Mouse (Mus musculus) neural tube, embryonic 14.5 days (tissue): ENCODE measurements at regions not wholly inside any gene's neighbourhood (a gene's known extent, or its start where the extent isn't known, plus 50 kb on each side); places are given as distances from the start of the nearest gene placed in this dataset.
A peak's percentile ranks its signal among the peaks of the same experiment; 100 is the strongest.

Experiments
- ATAC-seq: fragments of 200-750 bp; cut with Nextera tagmentation; 2 replicates; pipeline ENCODE4 v1.8.0; 2017; ENCODE audit warnings: low read depth, mild to moderate bottlenecking, moderate TSS enrichment, moderate library complexity
- H3K27ac ChIP-seq: fragments of 300-500 bp; sonication (generic); 2 replicates; pipeline ENCODE4 v1.5.1; 2014; ENCODE audit warnings: low read depth, mild to moderate bottlenecking, control low read depth, low read length, moderate library complexity, mixed read lengths
- H3K27me3 ChIP-seq: fragments of 300-500 bp; sonication (generic); 2 replicates; pipeline ENCODE4 v1.6.1; 2014; ENCODE audit warnings: low read length; ENCODE audit not compliant: control insufficient read depth, insufficient read depth
- H3K36me3 ChIP-seq: fragments of 300-500 bp; sonication (generic); 2 replicates; pipeline ENCODE4 v1.6.1; 2014; ENCODE audit warnings: low read length, mixed read lengths; ENCODE audit not compliant: control insufficient read depth, insufficient read depth
- H3K4me1 ChIP-seq: fragments of 300-500 bp; sonication (generic); 2 replicates; pipeline ENCODE4 v1.6.1; 2014; ENCODE audit warnings: low read length; ENCODE audit not compliant: control insufficient read depth, insufficient read depth
- H3K4me2 ChIP-seq: fragments of 300-500 bp; sonication (generic); 2 replicates; pipeline ENCODE4 v1.6.1; 2014; ENCODE audit warnings: mild to moderate bottlenecking, low read depth, low read length, control low read depth
- H3K4me3 ChIP-seq: fragments of 300-500 bp; sonication (generic); 2 replicates; pipeline ENCODE4 v1.5.1; 2014; ENCODE audit warnings: low read depth, low read length, control low read depth, mixed read lengths
- H3K9ac ChIP-seq: fragments of 300-500 bp; sonication (generic); replicated peaks from 2 replicates; pipeline ENCODE4 v1.6.1; 2014; ENCODE audit warnings: low read depth, mild to moderate bottlenecking, control low read depth, low read length, mixed read lengths
- H3K9me3 ChIP-seq: fragments of 300-500 bp; sonication (generic); 2 replicates; pipeline ENCODE4 v1.6.1; 2016; ENCODE audit warnings: low read length; ENCODE audit not compliant: control insufficient read depth
- WGBS: fragments of 180-500 bp; shearing (Covaris S2); extraction: QIAGEN DNeasy Blood & Tissue Kit; methylation state at CpG from one replicate; pipeline ENCODE4 v1.1.7; 2014; 5-methylcytosine and 5-hydroxymethylcytosine counted together

DNA sequence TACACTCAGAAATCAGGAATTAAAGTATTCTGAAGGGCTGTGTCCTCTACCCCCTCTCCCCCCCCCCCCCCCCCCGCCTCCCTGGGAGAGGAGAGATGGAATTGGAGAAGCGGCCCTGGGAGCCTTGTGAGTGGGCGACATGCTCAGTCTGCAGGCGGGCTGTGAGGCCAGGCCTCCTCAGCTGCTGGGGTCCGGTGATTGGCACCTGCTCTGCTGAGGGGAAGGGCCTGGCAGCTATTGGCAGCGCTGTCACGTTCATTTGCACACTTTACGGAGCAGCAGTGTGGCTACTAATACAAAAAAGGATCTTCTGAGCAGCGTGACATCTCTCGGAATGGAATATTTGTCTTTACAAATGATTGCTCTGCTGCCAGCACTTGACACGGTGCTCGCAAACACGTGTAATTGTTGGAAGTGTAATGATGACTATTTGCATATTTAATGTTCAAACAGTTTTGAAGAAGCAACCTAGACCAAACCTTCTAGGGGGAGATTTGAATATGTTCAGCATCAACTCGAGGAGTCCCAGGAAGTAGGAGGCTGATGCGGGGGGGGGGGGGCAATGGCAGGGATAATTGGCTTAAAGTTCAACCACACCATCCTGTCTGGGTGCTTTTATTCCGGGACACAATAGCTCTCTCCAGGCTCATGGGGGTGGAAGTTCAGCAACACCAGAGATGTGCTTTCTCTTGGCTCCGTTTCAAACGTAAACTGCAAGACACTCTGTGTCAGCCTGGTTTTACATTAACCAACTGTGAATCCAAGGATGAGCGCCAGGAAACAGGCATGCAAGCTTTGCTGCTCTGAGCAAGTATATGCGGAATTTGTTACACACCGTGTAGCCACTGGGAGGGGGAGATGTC is 352.5 kb downstream of the Tmem182 start:
- ATAC-seq: peak; percentile 87
- Histone ChIP-seq H3K36me3 (no peaks in the 10 kb centered on the region), H3K27me3 (no peaks in the 10 kb centered on the region), H3K27ac (no peak overlapping the region), H3K4me1 (peaks cover 7% of the 10 kb centered on the region; the same call in 1 of the 2 replicates), H3K4me2 (peak overlapping the region; percentile 32; the same call in 1 of the 2 replicates), H3K9me3 (no peaks in the 10 kb centered on the region), H3K4me3 (no peak overlapping the region), H3K9ac (no peak overlapping the region)
- WGBS: 9% methylated on average over 19 of the region's 21 CpGs

DNA sequence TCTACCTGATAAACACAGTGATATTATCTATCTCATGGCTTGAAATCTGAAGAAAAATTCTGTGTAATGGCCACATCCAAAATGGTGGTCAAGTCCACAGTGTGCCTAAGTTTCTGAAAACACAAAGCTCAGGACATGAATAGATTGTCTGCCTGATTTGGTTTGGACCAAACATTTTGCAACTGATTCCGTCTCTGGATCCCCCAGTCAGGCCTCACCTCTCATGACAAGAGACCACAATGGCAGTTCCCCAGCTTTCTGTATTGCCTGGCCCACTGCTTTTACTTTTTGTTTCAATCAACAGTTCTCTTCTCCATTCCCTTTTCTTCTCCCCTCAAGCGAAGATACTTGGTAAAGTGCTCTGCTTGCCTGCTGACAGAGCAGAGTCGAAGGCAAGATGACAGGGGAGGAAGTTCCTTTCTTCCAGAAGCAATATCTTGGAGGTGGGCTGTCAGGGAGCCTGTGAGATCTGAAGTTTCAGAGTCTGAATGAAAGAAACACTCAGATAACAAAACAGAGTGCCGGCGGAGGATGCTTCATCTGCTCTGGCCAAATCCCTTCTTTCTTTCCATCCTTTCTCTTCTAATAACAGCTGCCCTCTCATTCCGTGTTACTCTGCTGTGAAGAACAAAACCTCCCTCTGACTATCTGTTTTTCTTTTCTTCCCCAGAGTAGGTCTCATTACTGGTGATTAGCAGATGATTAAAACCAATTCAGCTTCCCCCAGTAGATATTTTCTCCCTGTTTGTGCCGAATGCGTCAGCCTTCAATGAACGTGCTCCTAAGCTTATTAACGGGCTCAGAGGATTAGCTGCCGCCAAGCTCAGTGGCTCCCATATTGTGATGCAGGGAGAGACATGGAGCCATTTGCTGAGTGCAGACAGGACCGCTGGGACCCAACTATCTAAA is 360.7 kb downstream of the Tmem182 start:
- no peak overlapping the region for H3K4me2 ChIP-seq

DNA sequence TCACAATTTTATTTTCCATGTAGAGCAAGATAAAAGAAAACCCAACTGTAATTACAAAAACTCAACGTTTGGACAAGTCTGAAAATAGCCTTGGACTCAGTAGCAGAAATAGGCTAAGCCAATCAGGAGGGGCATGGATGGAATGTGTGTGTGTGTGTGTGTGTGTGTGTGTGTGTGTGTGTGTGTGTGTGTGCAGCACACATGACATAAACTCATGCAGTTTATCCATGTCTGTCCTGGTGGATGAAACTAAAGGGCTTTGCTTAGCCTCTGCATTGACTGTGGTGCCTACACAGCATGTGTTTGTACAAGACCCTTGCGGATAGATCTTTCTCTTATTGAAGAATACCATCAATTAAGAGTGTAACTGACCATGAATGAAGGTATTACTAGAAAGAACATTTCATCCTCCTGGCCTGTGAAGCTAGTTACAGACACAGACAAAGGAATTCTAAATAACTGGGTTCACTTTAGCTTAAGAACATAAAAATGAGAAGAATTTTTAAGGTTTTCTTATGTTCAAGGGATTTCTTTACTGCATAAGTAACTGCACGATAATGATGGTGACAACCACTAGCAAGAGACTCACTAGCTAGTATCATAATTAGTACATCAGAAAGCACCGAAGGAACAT is 361.5 kb downstream of the Tmem182 start:
- ATAC-seq: no peak
- no peak overlapping the region for H3K9ac ChIP-seq
- no peaks in the 10 kb centered on the region for H3K36me3 ChIP-seq
- no peaks in the 10 kb centered on the region for H3K27me3 ChIP-seq
- H3K27ac ChIP-seq: no peak overlapping the region
- H3K9me3 ChIP-seq: no peaks in the 10 kb centered on the region
- no peak overlapping the region for H3K4me3 ChIP-seq
- no peak overlapping the region for H3K4me2 ChIP-seq
- WGBS: 70% methylated on average over 4 of the region's 4 CpGs
- no peaks in the 10 kb centered on the region for H3K4me1 ChIP-seq

More for the DNA sequence above, 360.7 kb downstream of the Tmem182 start:
- Histone ChIP-seq H3K36me3 (no peaks in the 10 kb centered on the region), H3K4me3 (no peak overlapping the region), H3K4me1 (no peaks in the 10 kb centered on the region), H3K27me3 (no peaks in the 10 kb centered on the region), H3K27ac (no peak overlapping the region), H3K9me3 (no peaks in the 10 kb centered on the region), H3K9ac (no peak overlapping the region)
- 52% methylated on average over 12 of the region's 12 CpGs for WGBS
- ATAC-seq: no peak

GRCm38 (mm10) chr1:41186991-41187390 is 381.6 kb downstream of the Tmem182 start:
- Histone ChIP-seq H3K4me1 (no peaks in the 10 kb centered on the region), H3K36me3 (no peaks in the 10 kb centered on the region), H3K4me2 (no peak overlapping the region), H3K9ac (no peak overlapping the region), H3K27me3 (no peaks in the 10 kb centered on the region), H3K4me3 (no peak overlapping the region), H3K9me3 (no peaks in the 10 kb centered on the region), H3K27ac (no peak overlapping the region)
- WGBS: 94% methylated on average over 6 of the region's 6 CpGs
- ATAC-seq: no peak

DNA sequence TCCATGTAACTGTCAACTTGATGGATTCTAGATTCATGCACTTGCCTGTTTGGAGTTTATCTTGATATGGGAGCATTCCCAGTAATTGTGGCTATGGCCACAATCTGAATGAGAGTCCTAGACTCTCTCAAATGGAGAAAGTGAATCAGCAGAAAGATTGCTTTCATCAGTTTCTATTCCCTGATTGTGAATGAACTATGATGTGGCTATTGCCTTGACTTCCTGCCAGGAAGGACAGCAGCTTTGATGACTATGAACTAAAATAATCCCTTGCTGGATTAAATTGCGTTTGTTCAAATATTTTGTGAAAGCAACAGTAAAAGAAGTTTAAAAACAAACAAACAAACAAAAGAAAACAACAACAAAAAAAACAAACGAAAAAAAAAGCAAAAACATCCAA is 407.5 kb downstream of the Tmem182 start:
- 84% methylated on average over 2 of the region's 2 CpGs for whole genome bisulfite sequencing
- ATAC-seq: no peak
- H3K4me3 ChIP-seq: no peak overlapping the region

DNA sequence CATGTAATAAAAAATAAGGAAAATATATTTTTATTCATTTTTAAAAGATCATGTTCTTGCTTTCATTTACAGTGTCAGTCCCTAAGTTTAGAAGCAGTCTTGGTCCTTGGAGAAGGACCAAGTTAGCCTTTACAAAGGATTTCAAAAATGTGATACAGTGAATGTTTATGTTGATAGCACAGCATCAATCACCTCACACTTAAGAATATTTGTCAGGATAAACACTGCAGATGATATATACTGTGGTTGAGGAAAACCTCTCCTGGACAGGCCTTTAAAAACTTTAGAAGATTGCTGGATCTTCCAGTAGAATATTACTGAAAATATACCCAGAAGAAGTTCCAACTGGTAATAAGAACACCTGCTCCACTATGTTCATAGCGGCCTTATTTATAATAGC is 420.4 kb downstream of the Tmem182 start:
- 92% methylated on average over 1 of the region's 1 CpGs for WGBS
- no peak for ATAC-seq
- no peaks in the 10 kb centered on the region for H3K27me3 ChIP-seq
- H3K36me3 ChIP-seq: no peaks in the 10 kb centered on the region
- H3K9me3 ChIP-seq: no peaks in the 10 kb centered on the region
- H3K4me1 ChIP-seq: no peaks in the 10 kb centered on the region
- H3K9ac ChIP-seq: no peak overlapping the region
- H3K4me2 ChIP-seq: no peak overlapping the region
- H3K4me3 ChIP-seq: no peak overlapping the region
- no peak overlapping the region for H3K27ac ChIP-seq

More for the DNA sequence above, 407.5 kb downstream of the Tmem182 start:
- Histone ChIP-seq H3K4me2 (no peak overlapping the region), H3K36me3 (no peaks in the 10 kb centered on the region), H3K9me3 (no peaks in the 10 kb centered on the region), H3K27ac (no peak overlapping the region), H3K9ac (no peak overlapping the region), H3K27me3 (no peaks in the 10 kb centered on the region), H3K4me1 (no peaks in the 10 kb centered on the region)

- no peaks in the 10 kb centered on the region for H3K9me3 ChIP-seq
- no peak overlapping the region for H3K9ac ChIP-seq
- no peaks in the 10 kb centered on the region for H3K27me3 ChIP-seq
- H3K4me3 ChIP-seq: no peak overlapping the region
- no peaks in the 10 kb centered on the region for H3K4me1 ChIP-seq
- ATAC-seq: no peak
- no peak overlapping the region for H3K4me2 ChIP-seq
- no peaks in the 10 kb centered on the region for H3K36me3 ChIP-seq
- WGBS: 86% methylated on average over 7 of the region's 7 CpGs
- H3K27ac ChIP-seq: no peak overlapping the region
These were observed 429.9 kb downstream of the Tmem182 start for GRCm38 (mm10) chr1:41235335-41235734.

GRCm38 (mm10) chr1:41243000-41243399 is 437.6 kb downstream of the Tmem182 start:
- Histone ChIP-seq H3K27me3 (no peaks in the 10 kb centered on the region), H3K9ac (no peak overlapping the region), H3K27ac (no peak overlapping the region), H3K9me3 (no peaks in the 10 kb centered on the region), H3K4me1 (no peaks in the 10 kb centered on the region), H3K4me3 (no peak overlapping the region), H3K4me2 (no peak overlapping the region), H3K36me3 (no peaks in the 10 kb centered on the region)
- ATAC-seq: peak; percentile 61; the same call in 1 of the 2 replicates
- WGBS: 34% methylated on average over 6 of the region's 6 CpGs
